Mouse (Mus musculus): ENCODE results near the gene Dsn1.
A peak's percentile ranks its signal among the peaks of the same experiment; 100 is the strongest.

Gene Dsn1

DNA sequence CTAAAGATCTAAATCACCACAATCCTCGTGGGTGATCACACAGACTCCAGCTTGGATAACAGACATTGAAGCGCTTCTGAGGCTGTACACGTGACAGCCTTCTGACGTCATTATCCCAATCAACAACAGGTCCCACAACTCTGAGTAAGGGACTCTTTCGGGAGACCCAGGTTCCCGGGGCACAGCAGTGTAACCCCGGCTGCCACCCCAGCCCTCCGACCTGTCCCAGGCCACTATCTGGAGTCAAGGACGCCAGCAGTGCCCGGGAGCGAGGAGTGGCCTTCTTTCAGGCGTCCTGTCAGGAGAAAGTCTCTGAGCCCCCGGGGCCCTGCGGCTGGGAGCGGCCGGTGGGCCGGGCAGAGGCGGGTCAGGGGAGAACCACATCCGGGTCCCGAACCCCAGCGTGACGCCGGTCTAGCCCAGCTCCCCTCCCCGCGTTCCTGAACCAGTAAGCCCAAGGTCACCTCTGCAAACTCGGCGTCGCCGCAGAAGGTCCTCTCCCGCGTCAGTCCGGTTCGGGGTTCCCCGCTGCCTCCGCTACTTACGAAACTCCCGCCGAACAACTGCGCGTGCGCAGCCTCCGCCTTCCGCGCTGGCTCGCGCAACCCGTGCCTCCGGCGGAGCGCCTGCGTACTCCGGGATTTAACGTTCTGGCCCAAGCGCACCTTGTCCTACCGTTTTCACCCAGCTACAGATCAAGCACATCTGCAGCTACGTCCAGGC, at the start of gene Dsn1:
Gene Dsn1, minus strand, starts transcription at position 644 of the 723 bp plus-strand sequence.
- peak; percentile 69 to 87 for DNase-seq (ENCODE audit: low spot score in 2 of 2)

DNA sequence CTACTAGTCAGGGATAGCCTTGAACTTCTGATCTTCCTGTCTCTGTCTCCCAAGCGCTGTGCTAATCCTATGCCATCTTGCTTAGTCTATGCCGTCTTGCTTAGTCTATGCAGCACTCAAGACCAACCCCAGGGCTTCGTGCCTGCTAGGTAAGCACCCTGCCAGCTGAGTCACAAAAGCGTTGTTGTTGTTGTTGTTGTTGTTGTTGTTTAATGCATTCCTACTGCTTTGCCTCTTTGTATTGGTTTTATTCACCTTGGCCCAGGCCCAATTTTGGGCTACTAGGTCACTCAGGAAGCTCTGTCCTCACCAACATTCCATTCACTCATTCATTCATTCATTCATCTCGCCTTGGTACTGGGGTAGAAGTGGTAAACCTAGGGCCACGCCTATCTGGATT, 48.8 kb upstream of the Dsn1 start:
- DNase-seq (ENCODE audit: low spot score in 2 of 2) = no peak

GRCm38 (mm10) chr2:157054816-157055215, 47.9 kb upstream of the Dsn1 start:
- no peak for DNase-seq (ENCODE audit: low spot score in 2 of 2)

GRCm38 (mm10) chr2:157054297-157054696, 47.3 kb upstream of the Dsn1 start:
- no peak for DNase-seq (ENCODE audit: low spot score in 2 of 2)

- no peak for DNase-seq (ENCODE audit: low spot score in 2 of 2)
These were observed 46.8 kb upstream of the Dsn1 start for GRCm38 (mm10) chr2:157053787-157054186.

DNA sequence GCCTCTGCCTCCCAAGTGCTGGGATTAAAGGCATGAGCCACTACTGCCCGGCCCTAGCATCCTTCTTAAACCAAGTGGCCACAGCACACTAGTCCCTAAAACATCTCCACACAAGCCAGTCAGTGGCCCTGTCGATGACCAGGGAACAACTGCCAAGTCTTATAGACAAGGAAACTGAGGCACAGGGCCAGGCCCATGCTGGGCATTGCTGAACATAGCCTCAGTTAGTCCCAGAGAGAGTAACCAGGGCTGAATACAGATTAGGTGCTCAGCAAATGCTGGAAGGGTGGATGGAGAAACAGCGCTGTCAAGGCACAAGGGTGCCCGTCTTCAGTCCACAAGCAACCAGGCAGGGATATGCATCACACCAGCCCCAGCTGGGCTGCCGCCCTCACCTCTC, 46.2 kb upstream of the Dsn1 start:
- no peak for DNase-seq (ENCODE audit: low spot score in 2 of 2)

- DNase-seq (ENCODE audit: low spot score in 2 of 2) = no peak
These were observed 45.5 kb upstream of the Dsn1 start for GRCm38 (mm10) chr2:157052448-157052847.

DNA sequence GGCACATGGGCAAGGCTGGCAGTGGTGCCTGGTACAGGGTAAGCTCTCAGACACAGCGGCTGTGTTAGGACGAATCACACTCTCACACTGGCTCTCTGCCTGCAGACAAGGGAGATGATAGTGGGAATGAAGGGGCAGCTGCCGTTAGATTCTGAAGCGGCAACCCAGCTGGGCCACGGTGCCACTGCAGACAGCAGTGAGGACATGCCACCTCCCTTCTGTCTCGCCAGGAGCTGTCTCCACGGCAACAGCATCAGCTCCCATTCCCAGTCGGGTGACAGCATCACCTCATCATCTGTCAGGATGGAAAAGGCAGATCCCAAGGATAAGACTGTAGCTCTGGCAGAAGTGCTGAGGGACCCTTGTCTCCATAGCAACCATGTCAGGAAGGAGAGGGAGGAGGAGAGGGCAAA, 42.9 kb upstream of the Dsn1 start:
- peak; percentile 65 to 82 for DNase-seq (ENCODE audit: low spot score in 2 of 2)

DNA sequence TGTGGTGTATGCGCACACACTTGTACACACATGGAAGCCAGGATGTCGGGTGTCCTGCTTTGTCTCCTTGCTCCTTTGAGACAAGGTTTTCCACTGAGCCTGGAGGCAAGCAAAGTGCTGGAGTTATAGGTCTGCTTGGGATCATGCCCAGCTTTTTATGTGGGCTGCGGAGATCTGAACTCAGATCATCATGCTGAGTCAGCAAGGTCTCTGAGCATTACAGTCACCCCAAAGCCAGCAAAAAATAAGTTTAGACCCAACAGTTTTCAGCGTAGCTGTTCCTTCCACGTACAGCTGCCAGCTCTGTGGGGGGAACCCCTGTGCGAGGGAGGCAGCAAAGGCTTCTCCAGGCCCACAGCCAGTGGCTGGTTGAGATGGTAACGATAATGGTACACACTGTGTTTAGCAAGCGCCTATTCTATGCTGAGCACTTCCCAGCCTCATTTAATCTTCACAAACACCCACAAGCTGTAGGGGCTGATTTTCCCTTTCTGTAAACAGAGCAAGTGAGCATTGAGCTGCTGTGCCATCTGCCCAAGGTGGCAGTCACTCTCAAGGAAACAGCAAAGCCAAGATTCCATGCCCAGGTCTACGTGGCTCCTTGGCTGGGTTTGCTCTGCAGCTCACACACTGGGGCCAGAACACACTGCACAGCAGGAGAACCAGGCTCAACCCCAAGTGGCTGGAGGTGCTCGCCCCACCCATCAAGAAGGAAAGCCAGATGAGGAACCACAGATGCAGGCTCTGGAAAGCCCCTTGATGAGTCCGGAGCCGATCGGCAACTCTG, 41.6 kb upstream of the Dsn1 start:
- peak in 1 of 2 experiments; percentile 71 for DNase-seq (ENCODE audit: low spot score in 2 of 2)

- no peak for DNase-seq (ENCODE audit: low spot score in 2 of 2)
These were observed 40.0 kb upstream of the Dsn1 start for GRCm38 (mm10) chr2:157046956-157047355.

DNA sequence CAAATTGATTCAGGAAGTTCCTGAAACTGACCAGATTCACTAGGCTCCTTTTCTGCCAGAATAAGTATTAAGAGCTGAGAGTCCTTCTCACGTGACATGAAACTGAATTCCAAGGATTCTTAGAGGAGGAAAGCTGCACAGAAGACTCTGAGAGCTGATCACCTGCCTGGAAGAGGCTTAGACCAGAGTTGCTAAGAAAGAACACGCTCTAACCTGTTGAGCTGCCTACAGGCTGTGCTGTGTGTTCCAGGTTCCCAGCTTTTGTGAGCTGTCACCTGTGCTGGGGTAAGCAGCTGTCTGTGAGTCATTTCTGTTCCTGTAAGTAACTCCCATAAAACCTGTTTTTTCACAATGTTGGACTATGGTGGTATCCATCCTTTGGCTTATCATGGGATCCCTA, 39.0 kb upstream of the Dsn1 start:
- DNase-seq (ENCODE audit: low spot score in 2 of 2) = no peak

- DNase-seq (ENCODE audit: low spot score in 2 of 2) = no peak
These were observed 37.0 kb upstream of the Dsn1 start for GRCm38 (mm10) chr2:157043987-157044386.

DNA sequence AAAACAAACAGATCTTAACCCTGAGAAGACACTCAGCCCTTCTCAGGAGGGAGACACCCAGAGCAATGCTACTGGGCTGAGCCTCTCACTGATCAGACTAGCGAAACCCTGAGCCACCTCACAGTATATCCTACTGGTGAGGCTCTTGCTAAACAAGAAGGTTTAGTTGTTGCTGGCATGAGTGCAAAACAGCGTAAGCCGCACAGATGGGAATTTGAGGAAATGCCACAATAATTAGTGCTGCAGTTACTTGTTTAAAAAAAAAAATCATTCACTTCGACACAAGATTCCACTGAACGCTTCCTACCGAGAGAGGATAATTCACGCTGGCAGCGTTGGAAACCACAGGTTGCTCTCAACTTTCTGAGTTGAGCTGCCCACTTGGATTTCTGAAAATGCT, 36.6 kb upstream of the Dsn1 start:
- DNase-seq (ENCODE audit: low spot score in 2 of 2) = no peak

- no peak for DNase-seq (ENCODE audit: low spot score in 2 of 2)
These were observed 34.5 kb upstream of the Dsn1 start for GRCm38 (mm10) chr2:157041421-157041820.

GRCm38 (mm10) chr2:157040649-157041046, 33.7 kb upstream of the Dsn1 start:
- no peak for DNase-seq (ENCODE audit: low spot score in 2 of 2)

DNA sequence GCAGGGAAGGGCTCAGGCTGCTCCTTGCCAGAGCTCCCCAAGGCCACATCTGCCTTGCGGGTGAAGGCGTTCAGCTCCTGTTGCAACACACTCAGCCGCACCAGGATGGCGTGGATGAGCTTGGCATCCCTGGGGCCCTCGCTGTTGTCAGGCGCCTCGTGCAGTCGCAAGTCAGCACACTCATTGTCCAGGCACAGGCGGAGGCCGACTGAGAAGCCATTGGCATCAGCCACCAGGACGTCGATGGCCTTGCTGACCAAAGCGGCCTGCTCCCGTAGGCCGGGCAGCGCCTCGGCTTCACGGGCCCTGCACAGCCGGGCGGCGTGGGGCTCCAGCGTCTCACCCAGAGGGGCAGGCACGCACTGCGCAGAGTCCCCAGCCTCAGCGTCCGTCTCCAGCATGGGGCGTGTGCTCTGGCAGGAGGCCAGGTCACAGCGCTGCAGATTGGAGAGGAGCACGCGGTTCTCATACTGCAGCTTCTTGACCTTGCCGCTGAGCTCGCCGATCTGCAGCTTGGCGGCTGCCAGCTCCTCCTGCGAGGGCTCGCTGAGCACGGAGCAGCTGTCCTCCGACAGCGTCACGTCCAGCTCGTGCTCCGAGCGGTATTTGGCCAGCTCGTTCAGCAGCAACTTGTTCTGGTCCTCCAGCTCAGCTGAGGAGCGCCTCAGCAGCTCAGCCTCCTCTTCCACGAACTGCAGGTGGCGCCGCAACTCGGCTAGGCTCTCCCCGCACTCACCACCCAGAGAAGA, 33.1 kb upstream of the Dsn1 start:
- no peak for DNase-seq (ENCODE audit: low spot score in 2 of 2)

GRCm38 (mm10) chr2:157037303-157037702, 30.3 kb upstream of the Dsn1 start:
- no peak for DNase-seq (ENCODE audit: low spot score in 2 of 2)

GRCm38 (mm10) chr2:157036400-157036799, 29.4 kb upstream of the Dsn1 start:
- no peak for DNase-seq (ENCODE audit: low spot score in 2 of 2)

- no peak for DNase-seq (ENCODE audit: low spot score in 2 of 2)
These were observed 28.4 kb upstream of the Dsn1 start for GRCm38 (mm10) chr2:157035371-157035770.

DNA sequence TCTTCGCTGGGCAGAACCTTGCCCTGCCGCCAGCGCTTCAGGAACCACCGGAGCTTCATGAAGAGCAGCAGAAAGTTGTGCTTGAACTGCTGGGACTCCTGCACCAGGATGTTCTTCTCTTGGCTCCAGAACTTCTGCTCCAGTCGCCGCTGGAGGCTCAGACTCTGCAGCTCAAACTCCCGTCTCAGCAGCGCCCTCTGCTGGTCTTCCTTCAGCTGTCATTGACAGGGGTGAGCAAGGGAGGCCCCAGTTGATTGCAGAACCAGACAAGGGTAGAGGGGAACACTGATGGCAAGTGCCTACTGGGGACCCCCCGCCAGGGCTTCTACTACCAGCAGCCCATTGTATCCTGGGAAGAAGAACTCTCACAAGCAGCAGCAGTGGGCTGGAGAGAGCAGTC, 23.9 kb upstream of the Dsn1 start:
- peak; percentile 58 to 81 for DNase-seq (ENCODE audit: low spot score in 2 of 2)

DNA sequence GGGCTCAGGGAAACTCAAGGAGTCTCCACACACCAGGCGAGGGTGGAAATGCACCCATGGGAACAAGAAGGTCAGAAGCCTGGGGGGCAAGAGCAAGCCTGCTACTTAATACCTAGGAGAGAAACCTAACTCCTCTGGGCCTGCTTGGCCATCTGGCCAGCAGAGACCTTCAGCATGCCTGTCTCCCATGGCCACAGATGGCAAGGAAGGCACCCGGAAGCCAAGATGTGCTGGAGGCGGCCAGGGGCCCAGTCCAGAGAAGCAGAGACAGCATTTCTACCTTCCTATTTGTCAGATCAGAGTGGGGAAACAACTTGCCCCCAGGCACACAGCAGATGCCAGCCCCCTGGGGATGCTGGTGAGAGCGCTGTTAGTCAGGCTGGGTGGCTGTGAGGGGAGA, 21.3 kb upstream of the Dsn1 start:
- DNase-seq (ENCODE audit: low spot score in 2 of 2) = no peak
